Mouse (Mus musculus) C2C12 (cell line): ENCODE results near the gene A030005L19Rik.

Source experiments
- CEBPB ChIP-seq: IDR thresholded peaks from one replicate; pipeline ENCODE4 v1.6.1; 2011; ENCODE audit warnings: low read depth, mild to moderate bottlenecking, control low read depth, moderate library complexity
- CTCF ChIP-seq: IDR thresholded peaks from one replicate; pipeline ENCODE4 v1.5.1; 2011; ENCODE audit not compliant: control insufficient read depth, insufficient read depth, insufficient read length
- MAX ChIP-seq: IDR thresholded peaks from one replicate; pipeline ENCODE4 v1.6.1; 2011; ENCODE audit warnings: mild to moderate bottlenecking, control low read depth
- MYOG ChIP-seq: IDR thresholded peaks from one replicate; pipeline ENCODE4 v1.6.1; 2011; ENCODE audit not compliant: control insufficient read depth, insufficient read length; ENCODE audit errors: extremely low read depth
- USF1 ChIP-seq: IDR thresholded peaks from one replicate; pipeline ENCODE4 v1.6.1; 2011; ENCODE audit warnings: low read depth, mild to moderate bottlenecking, control low read depth, moderate library complexity

DNA sequence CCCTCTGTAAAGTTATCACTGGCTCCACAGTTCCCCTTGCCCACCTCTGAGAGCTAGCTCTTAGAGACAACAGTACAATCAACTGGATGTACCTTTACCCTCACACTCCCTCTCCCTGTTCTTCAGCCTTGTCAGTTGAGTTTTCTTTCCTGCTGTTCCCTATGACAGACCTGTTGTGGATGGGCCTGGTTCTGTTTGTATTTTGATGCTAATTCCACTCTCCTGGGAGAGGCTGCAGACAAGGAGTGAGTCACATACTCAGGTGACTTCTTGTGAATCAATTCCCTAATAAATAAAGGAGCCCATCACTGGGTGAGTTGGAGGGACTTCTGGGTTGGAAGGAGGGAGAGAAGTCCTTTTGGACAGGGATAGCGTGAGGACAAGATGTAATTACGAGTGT lies 35.5 kb downstream of the A030005L19Rik start:
- TF ChIP-seq MYOG: no peak
- TF ChIP-seq CTCF: no peak
- TF ChIP-seq MAX: no peak
- TF ChIP-seq USF1: no peak
- TF ChIP-seq CEBPB: no peak
